ENCODE assay signal across 16 mouse cellular contexts in genomic region chr17:27518296-27518695, GRCm38 (mm10). TPM values are rescaled to one million over a fixed set of nuclear protein-coding genes. Genes with fewer than 3 reads are reported as not detected.
DNase-seq lines count a peak whose midpoint lies in the region; ATAC-seq and TF ChIP-seq lines count a peak whose summit lies in the region.
"Had no signal": no experiment of that assay in that cellular context is flagged by ENCODE, and none has a peak within 500 bp of the region (broad histone marks: within the 10 kb centered on the region; RNA-seq: fewer than 3 reads in every experiment).

No protein-coding gene starts in this region.

- DNase-seq in lung, adult 2 months = no peak
- peak; percentile 45 for DNase-seq in forebrain, embryonic 14.5 days (ENCODE audit: low spot score)
- peak; percentile 67 for DNase-seq in midbrain, embryonic 14.5 days
- DNase-seq in adrenal gland, postnatal 4 days (ENCODE audit: low spot score in 2 of 2) = no peak
- no peak for DNase-seq in stomach, postnatal 0 days (ENCODE audit: low spot score)
- DNase-seq: gastrocnemius, postnatal 25 days; layer of hippocampus, postnatal 36 days; left cerebral cortex, postnatal 4 days; right cerebral cortex, postnatal 25 days; thymus, postnatal 25 days had no signal

- 18% methylated on average over 9 of the region's 9 CpGs for WGBS in lung, embryonic 15.5 days
- 30% methylated on average over 9 of the region's 9 CpGs for WGBS in lung, adult 2 months
- WGBS in forebrain, embryonic 14.5 days = 8% methylated on average over 9 of the region's 9 CpGs
- WGBS in hindbrain, embryonic 12.5 days = 12% methylated on average over 9 of the region's 9 CpGs
- WGBS in midbrain, embryonic 14.5 days = 5% methylated on average over 9 of the region's 9 CpGs
- 32% methylated on average over 9 of the region's 9 CpGs for WGBS in stomach, postnatal 0 days

- H3K27ac ChIP-seq in lung, embryonic 15.5 days = no peak overlapping the region
- no peak overlapping the region for H3K27ac ChIP-seq in forebrain, embryonic 14.5 days (ENCODE audit: low read depth, low read length)
- H3K27ac ChIP-seq in hindbrain, embryonic 12.5 days = peak overlapping the region; percentile 79
- H3K27ac ChIP-seq in midbrain, embryonic 14.5 days (replicated peaks; ENCODE audit: low read depth, low read length) = peak overlapping the region; percentile 73
- no peak overlapping the region for H3K27ac ChIP-seq in stomach, postnatal 0 days (replicated peaks)
- H3K27ac ChIP-seq: heart, embryonic 10.5 days; kidney, embryonic 15.5 days; liver, embryonic 12.5 days had no signal

- H3K4me1 ChIP-seq in lung, embryonic 15.5 days = peaks cover 20% of the 10 kb centered on the region
- H3K4me1 ChIP-seq in lung, adult 2 months (ENCODE audit: control insufficient read depth, insufficient read depth, low read length) = no peaks in the 10 kb centered on the region
- peaks cover 5% of the 10 kb centered on the region; the same call in 1 of the 2 replicates for H3K4me1 ChIP-seq in forebrain, embryonic 14.5 days (ENCODE audit: control insufficient read depth, insufficient read depth, low read length)
- peaks cover 44% of the 10 kb centered on the region for H3K4me1 ChIP-seq in hindbrain, embryonic 12.5 days
- H3K4me1 ChIP-seq in midbrain, embryonic 14.5 days (ENCODE audit: control insufficient read depth, insufficient read depth, low read length) = peaks cover 21% of the 10 kb centered on the region
- no peaks in the 10 kb centered on the region for H3K4me1 ChIP-seq in stomach, postnatal 0 days (replicated peaks; ENCODE audit: control insufficient read depth, insufficient read depth)
- H3K4me1 ChIP-seq: liver, embryonic 12.5 days had no signal

- no peak overlapping the region for H3K4me2 ChIP-seq in lung, embryonic 15.5 days
- no peak overlapping the region for H3K4me2 ChIP-seq in forebrain, embryonic 14.5 days (ENCODE audit: low read length)
- no peak overlapping the region for H3K4me2 ChIP-seq in hindbrain, embryonic 12.5 days (replicated peaks)
- no peak overlapping the region for H3K4me2 ChIP-seq in midbrain, embryonic 14.5 days (ENCODE audit: low read length)
- H3K4me2 ChIP-seq in stomach, postnatal 0 days (replicated peaks; ENCODE audit: low read depth) = no peak overlapping the region
- H3K4me2 ChIP-seq: kidney, embryonic 15.5 days; liver, embryonic 12.5 days had no signal

- peaks cover 89% of the 10 kb centered on the region for H3K27me3 ChIP-seq in lung, embryonic 15.5 days
- H3K27me3 ChIP-seq in forebrain, embryonic 14.5 days (replicated peaks; ENCODE audit: control insufficient read depth, insufficient read depth, low read length) = peaks cover 35% of the 10 kb centered on the region
- peaks cover 44% of the 10 kb centered on the region for H3K27me3 ChIP-seq in hindbrain, embryonic 12.5 days
- peaks cover 25% of the 10 kb centered on the region for H3K27me3 ChIP-seq in midbrain, embryonic 14.5 days (ENCODE audit: control insufficient read depth, insufficient read depth, low read length)
- H3K27me3 ChIP-seq in stomach, postnatal 0 days (ENCODE audit: control insufficient read depth, insufficient read depth, low read length) = peaks cover 12% of the 10 kb centered on the region

- no peak for TF ChIP-seq CTCF in lung, adult 2 months (IDR thresholded peaks at IDR 0.05; ENCODE audit: insufficient read depth, low read length)
- no peak for TF ChIP-seq CTCF in stomach, postnatal 0 days (IDR thresholded peaks at IDR 0.05; ENCODE audit: low read depth)

- no peak for TF ChIP-seq EP300 in stomach, postnatal 0 days (optimal IDR thresholded peaks at IDR 0.05)

- no peak overlapping the region for H3K9ac ChIP-seq in lung, embryonic 15.5 days
- H3K9ac ChIP-seq in forebrain, embryonic 14.5 days (ENCODE audit: low read length) = no peak overlapping the region
- peak overlapping the region; percentile 39; the same call in 1 of the 2 replicates for H3K9ac ChIP-seq in hindbrain, embryonic 12.5 days
- H3K9ac ChIP-seq in midbrain, embryonic 14.5 days (replicated peaks; ENCODE audit: low read length) = no peak overlapping the region; the same call in 1 of the 2 replicates
- H3K9ac ChIP-seq in stomach, postnatal 0 days (ENCODE audit: low read length) = no peak overlapping the region
- H3K9ac ChIP-seq: kidney, embryonic 15.5 days; liver, embryonic 12.5 days had no signal

- H3K9me3 ChIP-seq in lung, embryonic 15.5 days = no peaks in the 10 kb centered on the region
- H3K9me3 ChIP-seq in forebrain, embryonic 14.5 days (replicated peaks; ENCODE audit: control insufficient read depth, low read length) = no peaks in the 10 kb centered on the region
- H3K9me3 ChIP-seq in hindbrain, embryonic 12.5 days (replicated peaks) = no peaks in the 10 kb centered on the region
- H3K9me3 ChIP-seq in midbrain, embryonic 14.5 days (ENCODE audit: control insufficient read depth, low read length) = no peaks in the 10 kb centered on the region
- no peaks in the 10 kb centered on the region for H3K9me3 ChIP-seq in stomach, postnatal 0 days (ENCODE audit: control insufficient read depth, low read length)
- H3K9me3 ChIP-seq: embryonic facial prominence, embryonic 10.5 days; heart, embryonic 10.5 days; kidney, embryonic 15.5 days; liver, embryonic 12.5 days had no signal

- ATAC-seq in lung, embryonic 15.5 days (ENCODE audit: borderline replicate concordance, extremely low read depth, low FRiP score, low TSS enrichment) = 0 out of 2 replicates have a peak, but pooled peaks have one; percentile 24
- peak; percentile 47 for ATAC-seq in forebrain, embryonic 14.5 days
- ATAC-seq in hindbrain, embryonic 12.5 days (ENCODE audit: low FRiP score) = peak; percentile 11; the same call in 1 of the 2 replicates
- ATAC-seq in midbrain, embryonic 14.5 days (ENCODE audit: low FRiP score, low TSS enrichment) = 0 out of 2 replicates have a peak, but pooled peaks have one; percentile 14
- no peak for ATAC-seq in stomach, postnatal 0 days (ENCODE audit: low FRiP score, low TSS enrichment)
- ATAC-seq: liver, embryonic 12.5 days had no signal

- H3K4me3 ChIP-seq in lung, embryonic 15.5 days = no peak overlapping the region
- H3K4me3 ChIP-seq in lung, adult 2 months (replicated peaks; ENCODE audit: extremely low read depth, low read depth, low read length) = no peak overlapping the region
- H3K4me3 ChIP-seq in forebrain, embryonic 14.5 days (ENCODE audit: low read depth, low read length) = no peak overlapping the region
- H3K4me3 ChIP-seq in hindbrain, embryonic 12.5 days = no peak overlapping the region
- no peak overlapping the region for H3K4me3 ChIP-seq in midbrain, embryonic 14.5 days (replicated peaks; ENCODE audit: low read depth, low read length)
- no peak overlapping the region for H3K4me3 ChIP-seq in stomach, postnatal 0 days (ENCODE audit: low read depth, low read length)
- H3K4me3 ChIP-seq: heart, embryonic 10.5 days; kidney, embryonic 15.5 days; liver, embryonic 12.5 days had no signal

- no peak for TF ChIP-seq POLR2A in lung, adult 2 months (IDR thresholded peaks at IDR 0.05; ENCODE audit: borderline replicate concordance, extremely low read depth, low read depth, low read length)

- no peaks in the 10 kb centered on the region for H3K36me3 ChIP-seq in lung, embryonic 15.5 days
- no peaks in the 10 kb centered on the region for H3K36me3 ChIP-seq in forebrain, embryonic 14.5 days (ENCODE audit: control insufficient read depth, insufficient read depth, low read length)
- H3K36me3 ChIP-seq in hindbrain, embryonic 12.5 days = no peaks in the 10 kb centered on the region
- H3K36me3 ChIP-seq in midbrain, embryonic 14.5 days (ENCODE audit: control insufficient read depth, insufficient read depth, low read length) = no peaks in the 10 kb centered on the region
- no peaks in the 10 kb centered on the region for H3K36me3 ChIP-seq in stomach, postnatal 0 days (ENCODE audit: control insufficient read depth, insufficient read depth, low read length)
- H3K36me3 ChIP-seq: embryonic facial prominence, embryonic 10.5 days; heart, embryonic 10.5 days; kidney, embryonic 15.5 days; liver, embryonic 12.5 days had no signal

RNA-seq across cellular contexts. Expression of gene Grm4, which starts 2.9 kb away (rescaled TPM):
- 0.06 and 0.07 TPM in 2 replicates for polyA plus RNA-seq in lung, embryonic 15.5 days (2015; fragmentation: Nextera tagmentation; extraction: Ambion mirVana)
- 1.1 TPM in 2 replicates for polyA plus RNA-seq in lung, adult 2 months (2012; rRNA removed)
- 2.0 and 2.4 TPM in 2 replicates for polyA plus RNA-seq in forebrain, embryonic 14.5 days (2014; fragmentation: Nextera tagmentation; extraction: Ambion mirVana)
- 3.7 and 4.2 TPM in 2 replicates for polyA plus RNA-seq in hindbrain, embryonic 12.5 days (2016; fragmentation: Nextera tagmentation; extraction: Ambion mirVana)
- polyA plus RNA-seq in midbrain, embryonic 14.5 days (2014; fragmentation: Nextera tagmentation; extraction: Ambion mirVana) = 9.8 and 10.1 TPM in 2 replicates
- 1 to 10 TPM; 1.5 to 6.2 TPM for total RNA-seq in adrenal gland, postnatal 4 days (2021)
- polyA plus RNA-seq in stomach, postnatal 0 days (2015; fragmentation: Nextera tagmentation; extraction: Ambion mirVana) = 0.16 TPM in 2 replicates

RNA-seq across cellular contexts. Expression of gene Hmga1, which starts 38.0 kb away (rescaled TPM):
- 238 and 240 TPM in 2 replicates for polyA plus RNA-seq in lung, embryonic 15.5 days (2015; fragmentation: Nextera tagmentation; extraction: Ambion mirVana)
- 57.9 and 73.2 TPM in 2 replicates for polyA plus RNA-seq in lung, adult 2 months (2012; rRNA removed)
- polyA plus RNA-seq in forebrain, embryonic 14.5 days (2014; fragmentation: Nextera tagmentation; extraction: Ambion mirVana) = 132 TPM in 2 replicates
- 161 and 162 TPM in 2 replicates for polyA plus RNA-seq in hindbrain, embryonic 12.5 days (2016; fragmentation: Nextera tagmentation; extraction: Ambion mirVana)
- polyA plus RNA-seq in midbrain, embryonic 14.5 days (2014; fragmentation: Nextera tagmentation; extraction: Ambion mirVana) = 134 and 143 TPM in 2 replicates
- 10 to 100 TPM; 41.6 to 44.9 TPM for total RNA-seq in adrenal gland, postnatal 4 days (2021)
- 71.1 and 78.4 TPM in 2 replicates for polyA plus RNA-seq in stomach, postnatal 0 days (2015; fragmentation: Nextera tagmentation; extraction: Ambion mirVana)

RNA-seq across cellular contexts. Expression of gene AI413582, which starts 47.3 kb away (rescaled TPM):
- polyA plus RNA-seq in lung, embryonic 15.5 days (2015; fragmentation: Nextera tagmentation; extraction: Ambion mirVana) = 20.1 and 21.4 TPM in 2 replicates
- polyA plus RNA-seq in lung, adult 2 months (2012; rRNA removed) = 42.4 and 44.2 TPM in 2 replicates
- 44.6 and 46.2 TPM in 2 replicates for polyA plus RNA-seq in forebrain, embryonic 14.5 days (2014; fragmentation: Nextera tagmentation; extraction: Ambion mirVana)
- polyA plus RNA-seq in hindbrain, embryonic 12.5 days (2016; fragmentation: Nextera tagmentation; extraction: Ambion mirVana) = 19.8 and 21.9 TPM in 2 replicates
- 51.9 and 74.5 TPM in 2 replicates for polyA plus RNA-seq in midbrain, embryonic 14.5 days (2014; fragmentation: Nextera tagmentation; extraction: Ambion mirVana)
- 10 to 100 TPM; 17.4 to 19.1 TPM for total RNA-seq in adrenal gland, postnatal 4 days (2021)
- polyA plus RNA-seq in stomach, postnatal 0 days (2015; fragmentation: Nextera tagmentation; extraction: Ambion mirVana) = 37.1 and 37.7 TPM in 2 replicates

Comparison
In these comparisons a context has a peak if more than half of its experiments do, and no peak if none do; other contexts are left out.
1. H3K27ac ChIP-seq: peak in hindbrain, embryonic 12.5 days (single experiment) and midbrain, embryonic 14.5 days (single experiment); none in lung, embryonic 15.5 days (single experiment), forebrain, embryonic 14.5 days (single experiment) and stomach, postnatal 0 days (single experiment).
2. DNase-seq: peak in forebrain, embryonic 14.5 days (single experiment) and midbrain, embryonic 14.5 days (single experiment); none in lung, adult 2 months (single experiment), adrenal gland, postnatal 4 days (0 of 2) and stomach, postnatal 0 days (single experiment).